Mouse (Mus musculus): ENCODE data around the gene Rap1gap2. TPM values are rescaled to one million over a fixed set of nuclear protein-coding genes. Genes with fewer than 3 reads are reported as not detected.

The Rap1gap2 gene
- polyA plus RNA-seq, 1 experiment from 2014 or later: 3.4 TPM

GRCm38 (mm10) chr11:74489239-74489638 lies 121.5 kb downstream of the Rap1gap2 start:
- Histone ChIP-seq H3K4me1 (ENCODE audit: control insufficient read depth, insufficient read depth, low read length) (no peaks in the 10 kb centered on the region), H3K36me3 (ENCODE audit: control insufficient read depth, insufficient read depth, low read length) (no peaks in the 10 kb centered on the region), H3K9ac (ENCODE audit: low read depth, low read length) (no peak overlapping the region), H3K9me3 (ENCODE audit: control insufficient read depth, low read length) (no peaks in the 10 kb centered on the region), H3K4me2 (ENCODE audit: low read depth, low read length) (no peak overlapping the region), H3K4me3 (ENCODE audit: low read depth, low read length) (no peak overlapping the region), H3K27me3 (replicated peaks; ENCODE audit: control insufficient read depth, insufficient read depth, low read length) (no peaks in the 10 kb centered on the region), H3K27ac (replicated peaks; ENCODE audit: low read depth, low read length) (no peak overlapping the region)
- no peak for DNase-seq (ENCODE audit: low spot score)
- no peak for ATAC-seq (ENCODE audit: low read depth)
- 71% methylated on average over 5 of the region's 5 CpGs for WGBS

- ATAC-seq (ENCODE audit: low read depth) (no peak), DNase-seq (ENCODE audit: low spot score) (no peak)
- WGBS: 63% methylated on average over 3 of the region's 3 CpGs
- Histone ChIP-seq H3K9me3 (ENCODE audit: control insufficient read depth, low read length) (no peaks in the 10 kb centered on the region), H3K4me3 (ENCODE audit: low read depth, low read length) (no peak overlapping the region), H3K4me1 (ENCODE audit: control insufficient read depth, insufficient read depth, low read length) (no peaks in the 10 kb centered on the region), H3K9ac (ENCODE audit: low read depth, low read length) (no peak overlapping the region), H3K27me3 (replicated peaks; ENCODE audit: control insufficient read depth, insufficient read depth, low read length) (no peaks in the 10 kb centered on the region), H3K36me3 (ENCODE audit: control insufficient read depth, insufficient read depth, low read length) (no peaks in the 10 kb centered on the region), H3K27ac (replicated peaks; ENCODE audit: low read depth, low read length) (no peak overlapping the region), H3K4me2 (ENCODE audit: low read depth, low read length) (no peak overlapping the region)
Observed at GRCm38 (mm10) chr11:74487952-74488351, 122.8 kb downstream of the Rap1gap2 start.

GRCm38 (mm10) chr11:74485435-74486217 lies 125.1 kb downstream of the Rap1gap2 start:
- Histone ChIP-seq H3K27ac (replicated peaks; ENCODE audit: low read depth, low read length) (no peak overlapping the region), H3K4me1 (ENCODE audit: control insufficient read depth, insufficient read depth, low read length) (no peaks in the 10 kb centered on the region), H3K36me3 (ENCODE audit: control insufficient read depth, insufficient read depth, low read length) (no peaks in the 10 kb centered on the region), H3K9me3 (ENCODE audit: control insufficient read depth, low read length) (no peaks in the 10 kb centered on the region), H3K9ac (ENCODE audit: low read depth, low read length) (no peak overlapping the region), H3K4me3 (ENCODE audit: low read depth, low read length) (no peak overlapping the region), H3K4me2 (ENCODE audit: low read depth, low read length) (no peak overlapping the region), H3K27me3 (replicated peaks; ENCODE audit: control insufficient read depth, insufficient read depth, low read length) (no peaks in the 10 kb centered on the region)
- DNase-seq (ENCODE audit: low spot score): no peak
- no peak for ATAC-seq (ENCODE audit: low read depth)
- WGBS: 85% methylated on average over 7 of the region's 7 CpGs

- H3K27me3 ChIP-seq (replicated peaks; ENCODE audit: control insufficient read depth, insufficient read depth, low read length): no peaks in the 10 kb centered on the region
- no peak overlapping the region for H3K9ac ChIP-seq (ENCODE audit: low read depth, low read length)
- H3K4me3 ChIP-seq (ENCODE audit: low read depth, low read length): no peak overlapping the region
- WGBS: 83% methylated on average over 5 of the region's 5 CpGs
- no peaks in the 10 kb centered on the region for H3K36me3 ChIP-seq (ENCODE audit: control insufficient read depth, insufficient read depth, low read length)
- H3K27ac ChIP-seq (replicated peaks; ENCODE audit: low read depth, low read length): no peak overlapping the region
- no peaks in the 10 kb centered on the region for H3K9me3 ChIP-seq (ENCODE audit: control insufficient read depth, low read length)
- H3K4me1 ChIP-seq (ENCODE audit: control insufficient read depth, insufficient read depth, low read length): no peaks in the 10 kb centered on the region
- no peak for DNase-seq (ENCODE audit: low spot score)
- no peak for ATAC-seq (ENCODE audit: low read depth)
- H3K4me2 ChIP-seq (ENCODE audit: low read depth, low read length): no peak overlapping the region
Observed at GRCm38 (mm10) chr11:74483871-74484270, 126.8 kb downstream of the Rap1gap2 start.

GRCm38 (mm10) chr11:74483153-74483817 lies 127.4 kb downstream of the Rap1gap2 start:
- H3K9ac ChIP-seq (ENCODE audit: low read depth, low read length): no peak overlapping the region
- no peaks in the 10 kb centered on the region for H3K9me3 ChIP-seq (ENCODE audit: control insufficient read depth, low read length)
- H3K4me2 ChIP-seq (ENCODE audit: low read depth, low read length): no peak overlapping the region
- H3K4me3 ChIP-seq (ENCODE audit: low read depth, low read length): no peak overlapping the region
- WGBS: 67% methylated on average over 6 of the region's 6 CpGs
- no peaks in the 10 kb centered on the region for H3K27me3 ChIP-seq (replicated peaks; ENCODE audit: control insufficient read depth, insufficient read depth, low read length)
- H3K36me3 ChIP-seq (ENCODE audit: control insufficient read depth, insufficient read depth, low read length): no peaks in the 10 kb centered on the region
- DNase-seq (ENCODE audit: low spot score) (no peak), ATAC-seq (ENCODE audit: low read depth) (no peak)
- H3K27ac ChIP-seq (replicated peaks; ENCODE audit: low read depth, low read length): no peak overlapping the region
- no peaks in the 10 kb centered on the region for H3K4me1 ChIP-seq (ENCODE audit: control insufficient read depth, insufficient read depth, low read length)

- no peak for DNase-seq (ENCODE audit: low spot score)
- H3K36me3 ChIP-seq (ENCODE audit: control insufficient read depth, insufficient read depth, low read length): no peaks in the 10 kb centered on the region
- no peak for ATAC-seq (ENCODE audit: low read depth)
- 69% methylated on average over 5 of the region's 5 CpGs for WGBS
- H3K27me3 ChIP-seq (replicated peaks; ENCODE audit: control insufficient read depth, insufficient read depth, low read length): no peaks in the 10 kb centered on the region
- no peak overlapping the region for H3K9ac ChIP-seq (ENCODE audit: low read depth, low read length)
- H3K4me1 ChIP-seq (ENCODE audit: control insufficient read depth, insufficient read depth, low read length): no peaks in the 10 kb centered on the region
- no peaks in the 10 kb centered on the region for H3K9me3 ChIP-seq (ENCODE audit: control insufficient read depth, low read length)
- H3K4me2 ChIP-seq (ENCODE audit: low read depth, low read length): no peak overlapping the region
- no peak overlapping the region for H3K27ac ChIP-seq (replicated peaks; ENCODE audit: low read depth, low read length)
- H3K4me3 ChIP-seq (ENCODE audit: low read depth, low read length): no peak overlapping the region
Observed at GRCm38 (mm10) chr11:74481797-74482196, 128.9 kb downstream of the Rap1gap2 start.

- 85% methylated on average over 5 of the region's 5 CpGs for WGBS
- DNase-seq (ENCODE audit: low spot score): no peak
- H3K36me3 ChIP-seq (ENCODE audit: control insufficient read depth, insufficient read depth, low read length): no peaks in the 10 kb centered on the region
- no peaks in the 10 kb centered on the region for H3K27me3 ChIP-seq (replicated peaks; ENCODE audit: control insufficient read depth, insufficient read depth, low read length)
- no peaks in the 10 kb centered on the region for H3K9me3 ChIP-seq (ENCODE audit: control insufficient read depth, low read length)
- no peak overlapping the region for H3K9ac ChIP-seq (ENCODE audit: low read depth, low read length)
- no peak for ATAC-seq (ENCODE audit: low read depth)
- H3K4me1 ChIP-seq (ENCODE audit: control insufficient read depth, insufficient read depth, low read length): no peaks in the 10 kb centered on the region
- H3K4me2 ChIP-seq (ENCODE audit: low read depth, low read length): no peak overlapping the region
- H3K4me3 ChIP-seq (ENCODE audit: low read depth, low read length): no peak overlapping the region
- no peak overlapping the region for H3K27ac ChIP-seq (replicated peaks; ENCODE audit: low read depth, low read length)
Observed at GRCm38 (mm10) chr11:74479715-74480289, 130.9 kb downstream of the Rap1gap2 start.

GRCm38 (mm10) chr11:74478877-74479276 lies 131.8 kb downstream of the Rap1gap2 start:
- Histone ChIP-seq H3K27me3 (replicated peaks; ENCODE audit: control insufficient read depth, insufficient read depth, low read length) (no peaks in the 10 kb centered on the region), H3K36me3 (ENCODE audit: control insufficient read depth, insufficient read depth, low read length) (no peaks in the 10 kb centered on the region), H3K9me3 (ENCODE audit: control insufficient read depth, low read length) (no peaks in the 10 kb centered on the region), H3K4me1 (ENCODE audit: control insufficient read depth, insufficient read depth, low read length) (no peaks in the 10 kb centered on the region), H3K9ac (ENCODE audit: low read depth, low read length) (no peak overlapping the region), H3K4me3 (ENCODE audit: low read depth, low read length) (no peak overlapping the region), H3K27ac (replicated peaks; ENCODE audit: low read depth, low read length) (no peak overlapping the region), H3K4me2 (ENCODE audit: low read depth, low read length) (no peak overlapping the region)
- 83% methylated on average over 2 of the region's 2 CpGs for WGBS
- ATAC-seq (ENCODE audit: low read depth) (no peak), DNase-seq (ENCODE audit: low spot score) (no peak)
